Mouse (Mus musculus): ENCODE results near the gene Rnf207.

GRCm38 (mm10) chr4:152339293-152339790 lies 20.5 kb upstream of the Rnf207 start:
- TF ChIP-seq CTCF (IDR thresholded peaks at IDR 0.05; ENCODE audit: extremely low read depth, insufficient read depth, low read length) (no peak), POLR2A (IDR thresholded peaks at IDR 0.05; ENCODE audit: extremely low read depth, insufficient read depth, low read length) (no peak)

All from cortical plate, adult 2 months (tissue).